Mouse (Mus musculus): Measurements from ENCODE around the gene Ska2. TPM values are rescaled to one million over a fixed set of nuclear protein-coding genes. Genes with fewer than 3 reads are reported as not detected.
A peak's percentile ranks its signal among the peaks of the same experiment; 100 is the strongest.

The Ska2 gene
- 55.6 and 66.5 TPM in 2 replicates for polyA plus RNA-seq (2014; fragmentation: Nextera tagmentation; extraction: Ambion mirVana)

GRCm38 (mm10) chr11:87108755-87109518 is at the start of gene Ska2:
Gene Ska2, plus strand, starts transcription at chr11:87109234.
- Histone ChIP-seq H3K4me2 (replicated peaks; ENCODE audit: low read depth, low read length) (peak within 1 kb of the TSS; percentile 59), H3K4me1 (ENCODE audit: control insufficient read depth, insufficient read depth, low read length) (peaks cover 8% of the 10 kb centered on the region; the same call in 1 of the 2 replicates), H3K36me3 (ENCODE audit: control insufficient read depth, insufficient read depth, low read length) (peaks cover 25% of the 10 kb centered on the region), H3K27ac (ENCODE audit: low read length) (peak within 1 kb of the TSS; percentile 97), H3K4me3 (ENCODE audit: low read depth, low read length) (peak within 1 kb of the TSS; percentile 92), H3K27me3 (ENCODE audit: control insufficient read depth, insufficient read depth, low read length) (no peaks in the 10 kb centered on the region), H3K9ac (replicated peaks; ENCODE audit: low read depth, low read length) (peak within 1 kb of the TSS; percentile 97), H3K9me3 (ENCODE audit: control insufficient read depth, low read depth, low read length) (no peaks in the 10 kb centered on the region)
- peak; percentile 99 for ATAC-seq (ENCODE audit: insufficient number of reproducible peaks, insufficient read depth, low FRiP score, low read depth)
- WGBS, result under 1% methylated on average over 40 of the region's 40 CpGs

GRCm38 (mm10) chr11:87060410-87060809 is 48.6 kb upstream of the Ska2 start:
- WGBS, result 97% methylated on average over 2 of the region's 2 CpGs
- Histone ChIP-seq H3K36me3 (ENCODE audit: control insufficient read depth, insufficient read depth, low read length) (no peaks in the 10 kb centered on the region; the same call in 1 of the 2 replicates), H3K27me3 (ENCODE audit: control insufficient read depth, insufficient read depth, low read length) (no peaks in the 10 kb centered on the region), H3K9ac (replicated peaks; ENCODE audit: low read depth, low read length) (no peak overlapping the region), H3K4me2 (replicated peaks; ENCODE audit: low read depth, low read length) (no peak overlapping the region), H3K4me1 (ENCODE audit: control insufficient read depth, insufficient read depth, low read length) (no peaks in the 10 kb centered on the region), H3K9me3 (ENCODE audit: control insufficient read depth, low read depth, low read length) (no peaks in the 10 kb centered on the region), H3K4me3 (ENCODE audit: low read depth, low read length) (no peak overlapping the region), H3K27ac (ENCODE audit: low read length) (no peak overlapping the region)
- no peak for ATAC-seq (ENCODE audit: insufficient number of reproducible peaks, insufficient read depth, low FRiP score, low read depth)

GRCm38 (mm10) chr11:87062087-87062486 is 46.9 kb upstream of the Ska2 start:
- WGBS, result 73% methylated on average over 3 of the region's 3 CpGs
- Histone ChIP-seq H3K4me3 (ENCODE audit: low read depth, low read length) (no peak overlapping the region), H3K36me3 (ENCODE audit: control insufficient read depth, insufficient read depth, low read length) (no peaks in the 10 kb centered on the region; the same call in 1 of the 2 replicates), H3K27me3 (ENCODE audit: control insufficient read depth, insufficient read depth, low read length) (no peaks in the 10 kb centered on the region), H3K9ac (replicated peaks; ENCODE audit: low read depth, low read length) (no peak overlapping the region), H3K4me2 (replicated peaks; ENCODE audit: low read depth, low read length) (no peak overlapping the region), H3K4me1 (ENCODE audit: control insufficient read depth, insufficient read depth, low read length) (no peaks in the 10 kb centered on the region), H3K9me3 (ENCODE audit: control insufficient read depth, low read depth, low read length) (no peaks in the 10 kb centered on the region), H3K27ac (ENCODE audit: low read length) (no peak overlapping the region)
- ATAC-seq (ENCODE audit: insufficient number of reproducible peaks, insufficient read depth, low FRiP score, low read depth), result no peak

- peak; percentile 70; the same call in 1 of the 2 replicates for ATAC-seq (ENCODE audit: insufficient number of reproducible peaks, insufficient read depth, low FRiP score, low read depth)
Observed at GRCm38 (mm10) chr11:87073343-87073865, 35.6 kb upstream of the Ska2 start.

GRCm38 (mm10) chr11:87073866-87074440 is 35.1 kb upstream of the Ska2 start, which contains the start of gene Gdpd1:
Gene Gdpd1, minus strand, starts transcription at chr11:87074062.
- H3K4me3 ChIP-seq (ENCODE audit: low read depth, low read length), result peak within 1 kb of the TSS; percentile 61
- peak within 1 kb of the TSS; percentile 67; the same call in 1 of the 2 replicates for H3K27ac ChIP-seq (ENCODE audit: low read length)
- H3K9me3 ChIP-seq (ENCODE audit: control insufficient read depth, low read depth, low read length), result no peaks in the 10 kb centered on the region
- ATAC-seq (ENCODE audit: insufficient number of reproducible peaks, insufficient read depth, low FRiP score, low read depth), result peak; percentile 88
- H3K36me3 ChIP-seq (ENCODE audit: control insufficient read depth, insufficient read depth, low read length), result peaks cover 17% of the 10 kb centered on the region
- no peaks in the 10 kb centered on the region for H3K4me1 ChIP-seq (ENCODE audit: control insufficient read depth, insufficient read depth, low read length)
- WGBS, result under 1% methylated on average over 43 of the region's 43 CpGs
- H3K4me2 ChIP-seq (replicated peaks; ENCODE audit: low read depth, low read length), result peak within 1 kb of the TSS; percentile 98
- H3K27me3 ChIP-seq (ENCODE audit: control insufficient read depth, insufficient read depth, low read length), result no peaks in the 10 kb centered on the region
- peak within 1 kb of the TSS; percentile 60 for H3K9ac ChIP-seq (replicated peaks; ENCODE audit: low read depth, low read length)

More at GRCm38 (mm10) chr11:87073343-87073865, 35.6 kb upstream of the Ska2 start:
- Histone ChIP-seq H3K36me3 (ENCODE audit: control insufficient read depth, insufficient read depth, low read length) (peaks cover 17% of the 10 kb centered on the region), H3K4me2 (replicated peaks; ENCODE audit: low read depth, low read length) (peak overlapping the region; percentile 98), H3K4me3 (ENCODE audit: low read depth, low read length) (peak overlapping the region; percentile 61), H3K27me3 (ENCODE audit: control insufficient read depth, insufficient read depth, low read length) (no peaks in the 10 kb centered on the region), H3K27ac (ENCODE audit: low read length) (peak overlapping the region; percentile 67; the same call in 1 of the 2 replicates), H3K4me1 (ENCODE audit: control insufficient read depth, insufficient read depth, low read length) (no peaks in the 10 kb centered on the region), H3K9ac (replicated peaks; ENCODE audit: low read depth, low read length) (peak overlapping the region; percentile 60), H3K9me3 (ENCODE audit: control insufficient read depth, low read depth, low read length) (no peaks in the 10 kb centered on the region)
- under 1% methylated on average over 24 of the region's 24 CpGs for WGBS

- WGBS, result 44% methylated on average over 1 of the region's 1 CpGs
- H3K4me3 ChIP-seq (ENCODE audit: low read depth, low read length), result no peak overlapping the region
- H3K4me1 ChIP-seq (ENCODE audit: control insufficient read depth, insufficient read depth, low read length), result peaks cover 19% of the 10 kb centered on the region
- H3K9ac ChIP-seq (replicated peaks; ENCODE audit: low read depth, low read length), result no peak overlapping the region
- no peak for ATAC-seq (ENCODE audit: insufficient number of reproducible peaks, insufficient read depth, low FRiP score, low read depth)
- peaks cover 45% of the 10 kb centered on the region for H3K36me3 ChIP-seq (ENCODE audit: control insufficient read depth, insufficient read depth, low read length)
- no peaks in the 10 kb centered on the region for H3K9me3 ChIP-seq (ENCODE audit: control insufficient read depth, low read depth, low read length)
- no peaks in the 10 kb centered on the region for H3K27me3 ChIP-seq (ENCODE audit: control insufficient read depth, insufficient read depth, low read length)
- H3K4me2 ChIP-seq (replicated peaks; ENCODE audit: low read depth, low read length), result no peak overlapping the region
- H3K27ac ChIP-seq (ENCODE audit: low read length), result no peak overlapping the region
Observed at GRCm38 (mm10) chr11:87083712-87084111, 25.3 kb upstream of the Ska2 start.

GRCm38 (mm10) chr11:87085461-87085860 is 23.6 kb upstream of the Ska2 start:
- H3K9ac ChIP-seq (replicated peaks; ENCODE audit: low read depth, low read length), result no peak overlapping the region
- H3K4me2 ChIP-seq (replicated peaks; ENCODE audit: low read depth, low read length), result peak overlapping the region; percentile 77
- H3K36me3 ChIP-seq (ENCODE audit: control insufficient read depth, insufficient read depth, low read length), result peaks cover 41% of the 10 kb centered on the region
- no peak overlapping the region for H3K27ac ChIP-seq (ENCODE audit: low read length)
- no peaks in the 10 kb centered on the region for H3K27me3 ChIP-seq (ENCODE audit: control insufficient read depth, insufficient read depth, low read length)
- H3K4me1 ChIP-seq (ENCODE audit: control insufficient read depth, insufficient read depth, low read length), result peaks cover 19% of the 10 kb centered on the region
- H3K9me3 ChIP-seq (ENCODE audit: control insufficient read depth, low read depth, low read length), result no peaks in the 10 kb centered on the region
- 88% methylated on average over 13 of the region's 13 CpGs for WGBS
- peak overlapping the region; percentile 88 for H3K4me3 ChIP-seq (ENCODE audit: low read depth, low read length)
- ATAC-seq (ENCODE audit: insufficient number of reproducible peaks, insufficient read depth, low FRiP score, low read depth), result no peak

GRCm38 (mm10) chr11:87086290-87086984 is 22.6 kb upstream of the Ska2 start, which contains the start of gene Smg8:
Gene Smg8, minus strand, starts transcription at chr11:87086774.
- peaks cover 19% of the 10 kb centered on the region for H3K4me1 ChIP-seq (ENCODE audit: control insufficient read depth, insufficient read depth, low read length)
- peak within 1 kb of the TSS; percentile 77 for H3K4me2 ChIP-seq (replicated peaks; ENCODE audit: low read depth, low read length)
- H3K36me3 ChIP-seq (ENCODE audit: control insufficient read depth, insufficient read depth, low read length), result peaks cover 40% of the 10 kb centered on the region
- H3K9ac ChIP-seq (replicated peaks; ENCODE audit: low read depth, low read length), result peak within 1 kb of the TSS; percentile 80
- no peaks in the 10 kb centered on the region for H3K27me3 ChIP-seq (ENCODE audit: control insufficient read depth, insufficient read depth, low read length)
- H3K27ac ChIP-seq (ENCODE audit: low read length), result peak within 1 kb of the TSS; percentile 77
- peak within 1 kb of the TSS; percentile 88 for H3K4me3 ChIP-seq (ENCODE audit: low read depth, low read length)
- WGBS, result under 1% methylated on average over 43 of the region's 43 CpGs
- ATAC-seq (ENCODE audit: insufficient number of reproducible peaks, insufficient read depth, low FRiP score, low read depth), result peak; percentile 86
- H3K9me3 ChIP-seq (ENCODE audit: control insufficient read depth, low read depth, low read length), result no peaks in the 10 kb centered on the region
